Mouse (Mus musculus): ENCODE results near the gene Rrp12. TPM values are rescaled to one million over a fixed set of nuclear protein-coding genes. Genes with fewer than 3 reads are reported as not detected.
A peak's percentile ranks its signal among the peaks of the same experiment; 100 is the strongest.
"Not testable (repeated sequence)": the region's sequence is repeated elsewhere in the genome, so short reads cannot be mapped to it uniquely, and the experiment has no call there.

The Rrp12 gene
- polyA plus RNA-seq, 1 experiment, result 3.0 TPM

- Histone ChIP-seq H3K4me1 (ENCODE audit: control insufficient read depth, insufficient read depth, insufficient read length, low read length) (no peaks in the 10 kb centered on the region; the same call in 1 of the 2 replicates), H3K36me3 (ENCODE audit: control insufficient read depth, insufficient read depth, low read length) (peaks cover 6% of the 10 kb centered on the region), H3K27me3 (ENCODE audit: control insufficient read depth, insufficient read depth, low read length) (no peaks in the 10 kb centered on the region), H3K27ac (ENCODE audit: insufficient read depth, low read depth, low read length) (no peak overlapping the region), H3K4me3 (ENCODE audit: low read depth, low read length) (peak overlapping the region; percentile 83)
- TF ChIP-seq CTCF (IDR thresholded peaks at IDR 0.05; ENCODE audit: extremely low read depth, insufficient read length, insufficient replicate concordance, low read depth, low read length) (no peak), POLR2A (IDR thresholded peaks at IDR 0.05; ENCODE audit: low read depth, low read length) (no peak)
- WGBS, result under 1% methylated on average over 28 of the region's 28 CpGs
Observed at GRCm38 (mm10) chr19:41932686-41933085, 36.7 kb upstream of the Rrp12 start.

- Histone ChIP-seq H3K36me3 (ENCODE audit: control insufficient read depth, insufficient read depth, low read length) (peaks cover 48% of the 10 kb centered on the region), H3K4me3 (ENCODE audit: low read depth, low read length) (no peak overlapping the region), H3K27me3 (ENCODE audit: control insufficient read depth, insufficient read depth, low read length) (no peaks in the 10 kb centered on the region), H3K4me1 (ENCODE audit: control insufficient read depth, insufficient read depth, insufficient read length, low read length) (no peaks in the 10 kb centered on the region), H3K27ac (ENCODE audit: insufficient read depth, low read depth, low read length) (no peak overlapping the region)
- no peak for TF ChIP-seq CTCF (IDR thresholded peaks at IDR 0.05; ENCODE audit: extremely low read depth, insufficient read length, insufficient replicate concordance, low read depth, low read length)
- no peak for TF ChIP-seq POLR2A (IDR thresholded peaks at IDR 0.05; ENCODE audit: low read depth, low read length)
- 78% methylated on average over 5 of the region's 5 CpGs for WGBS
Observed at GRCm38 (mm10) chr19:41920412-41921067, 24.6 kb upstream of the Rrp12 start.

DNA sequence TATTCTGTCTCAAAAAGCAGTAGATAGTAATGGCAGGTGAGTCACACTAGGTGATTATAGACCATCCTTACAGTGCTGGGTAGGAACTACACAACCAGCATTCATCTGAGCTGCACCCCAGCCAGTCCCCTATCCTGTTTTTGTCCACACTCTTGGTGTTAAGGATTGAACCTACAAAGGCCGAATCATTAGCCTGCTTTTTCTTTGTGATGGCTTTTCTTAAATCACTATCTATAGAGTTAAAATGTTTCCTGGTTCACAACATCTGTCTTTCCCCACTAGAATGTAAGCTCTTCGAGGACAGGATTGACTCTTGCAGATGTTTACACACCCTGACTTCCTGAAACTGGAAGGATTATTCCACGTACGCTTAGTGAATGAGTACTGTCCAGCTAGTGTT lies 23.5 kb upstream of the Rrp12 start:
- TF ChIP-seq POLR2A (IDR thresholded peaks at IDR 0.05; ENCODE audit: low read depth, low read length), result no peak
- no peak for TF ChIP-seq CTCF (IDR thresholded peaks at IDR 0.05; ENCODE audit: extremely low read depth, insufficient read length, insufficient replicate concordance, low read depth, low read length)
- WGBS, result 61% methylated on average over 4 of the region's 4 CpGs
- peaks cover 48% of the 10 kb centered on the region for H3K36me3 ChIP-seq (ENCODE audit: control insufficient read depth, insufficient read depth, low read length)
- no peak overlapping the region for H3K4me3 ChIP-seq (ENCODE audit: low read depth, low read length)
- no peak overlapping the region for H3K27ac ChIP-seq (ENCODE audit: insufficient read depth, low read depth, low read length)
- no peaks in the 10 kb centered on the region for H3K4me1 ChIP-seq (ENCODE audit: control insufficient read depth, insufficient read depth, insufficient read length, low read length)
- no peaks in the 10 kb centered on the region for H3K27me3 ChIP-seq (ENCODE audit: control insufficient read depth, insufficient read depth, low read length)

DNA sequence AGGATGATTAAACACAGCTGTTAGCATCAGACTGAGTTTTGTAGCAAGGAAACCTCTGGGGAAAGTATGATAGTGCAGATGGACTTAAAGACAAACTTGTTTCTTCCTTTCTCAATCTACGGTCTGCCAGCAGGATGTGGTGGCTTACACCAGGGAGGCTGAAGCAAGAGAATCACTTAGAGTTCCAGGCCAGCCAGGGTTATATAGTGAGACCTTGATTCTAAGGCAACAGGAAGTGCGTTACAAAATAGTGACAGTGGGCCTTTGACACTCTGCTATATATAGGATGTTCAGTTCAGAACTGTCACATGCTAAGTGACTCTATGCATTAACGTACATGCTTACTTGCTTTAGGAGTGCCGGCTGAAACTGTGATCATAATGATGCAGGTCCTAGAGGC lies 20.9 kb upstream of the Rrp12 start:
- 86% methylated on average over 4 of the region's 4 CpGs for WGBS
- Histone ChIP-seq H3K4me1 (ENCODE audit: control insufficient read depth, insufficient read depth, insufficient read length, low read length) (peaks cover 6% of the 10 kb centered on the region; the same call in 1 of the 2 replicates), H3K27ac (ENCODE audit: insufficient read depth, low read depth, low read length) (no peak overlapping the region), H3K36me3 (ENCODE audit: control insufficient read depth, insufficient read depth, low read length) (peaks cover 40% of the 10 kb centered on the region), H3K27me3 (ENCODE audit: control insufficient read depth, insufficient read depth, low read length) (no peaks in the 10 kb centered on the region), H3K4me3 (ENCODE audit: low read depth, low read length) (no peak overlapping the region)
- TF ChIP-seq POLR2A (IDR thresholded peaks at IDR 0.05; ENCODE audit: low read depth, low read length) (no peak), CTCF (IDR thresholded peaks at IDR 0.05; ENCODE audit: extremely low read depth, insufficient read length, insufficient replicate concordance, low read depth, low read length) (no peak)

- Histone ChIP-seq H3K27me3 (ENCODE audit: control insufficient read depth, insufficient read depth, low read length) (no peaks in the 10 kb centered on the region), H3K4me3 (ENCODE audit: low read depth, low read length) (no peak overlapping the region), H3K4me1 (ENCODE audit: control insufficient read depth, insufficient read depth, insufficient read length, low read length) (peaks cover 6% of the 10 kb centered on the region; the same call in 1 of the 2 replicates), H3K36me3 (ENCODE audit: control insufficient read depth, insufficient read depth, low read length) (peaks cover 36% of the 10 kb centered on the region), H3K27ac (ENCODE audit: insufficient read depth, low read depth, low read length) (no peak overlapping the region)
- no peak for TF ChIP-seq POLR2A (IDR thresholded peaks at IDR 0.05; ENCODE audit: low read depth, low read length)
- WGBS, result 80% methylated on average over 3 of the region's 3 CpGs
Observed at GRCm38 (mm10) chr19:41915294-41915693, 19.3 kb upstream of the Rrp12 start.

GRCm38 (mm10) chr19:41914592-41914882 lies 18.6 kb upstream of the Rrp12 start:
- not testable (repeated sequence) for H3K27ac ChIP-seq (ENCODE audit: insufficient read depth, low read depth, low read length); H3K4me3 ChIP-seq (ENCODE audit: low read depth, low read length); H3K27me3 ChIP-seq (ENCODE audit: control insufficient read depth, insufficient read depth, low read length); H3K4me1 ChIP-seq (ENCODE audit: control insufficient read depth, insufficient read depth, insufficient read length, low read length)
- H3K36me3 ChIP-seq (ENCODE audit: control insufficient read depth, insufficient read depth, low read length), result peaks cover 33% of the 10 kb centered on the region

- H3K27me3 ChIP-seq (ENCODE audit: control insufficient read depth, insufficient read depth, low read length), result no peaks in the 10 kb centered on the region
- no peak overlapping the region for H3K27ac ChIP-seq (ENCODE audit: insufficient read depth, low read depth, low read length)
- 55% methylated on average over 6 of the region's 6 CpGs for WGBS
- TF ChIP-seq CTCF (IDR thresholded peaks at IDR 0.05; ENCODE audit: extremely low read depth, insufficient read length, insufficient replicate concordance, low read depth, low read length) (no peak), POLR2A (IDR thresholded peaks at IDR 0.05; ENCODE audit: low read depth, low read length) (no peak)
- peak overlapping the region; percentile 32 for H3K4me3 ChIP-seq (ENCODE audit: low read depth, low read length)
- H3K4me1 ChIP-seq (ENCODE audit: control insufficient read depth, insufficient read depth, insufficient read length, low read length), result peaks cover 6% of the 10 kb centered on the region; the same call in 1 of the 2 replicates
- peaks cover 28% of the 10 kb centered on the region for H3K36me3 ChIP-seq (ENCODE audit: control insufficient read depth, insufficient read depth, low read length)
Observed at GRCm38 (mm10) chr19:41913774-41914591, 18.0 kb upstream of the Rrp12 start.

All from small intestine, adult 2 months (tissue).